Mouse (Mus musculus): ENCODE results near the gene Serinc3. TPM values are rescaled to one million over a fixed set of nuclear protein-coding genes. Genes with fewer than 3 reads are reported as not detected.

Gene Serinc3
- 82.6 and 97.4 TPM in 2 replicates for total RNA-seq (2014; rRNA removed)
- polyA plus RNA-seq (2015; fragmentation: Nextera tagmentation; extraction: Ambion mirVana), result 35.9 and 36.5 TPM in 2 replicates

DNA sequence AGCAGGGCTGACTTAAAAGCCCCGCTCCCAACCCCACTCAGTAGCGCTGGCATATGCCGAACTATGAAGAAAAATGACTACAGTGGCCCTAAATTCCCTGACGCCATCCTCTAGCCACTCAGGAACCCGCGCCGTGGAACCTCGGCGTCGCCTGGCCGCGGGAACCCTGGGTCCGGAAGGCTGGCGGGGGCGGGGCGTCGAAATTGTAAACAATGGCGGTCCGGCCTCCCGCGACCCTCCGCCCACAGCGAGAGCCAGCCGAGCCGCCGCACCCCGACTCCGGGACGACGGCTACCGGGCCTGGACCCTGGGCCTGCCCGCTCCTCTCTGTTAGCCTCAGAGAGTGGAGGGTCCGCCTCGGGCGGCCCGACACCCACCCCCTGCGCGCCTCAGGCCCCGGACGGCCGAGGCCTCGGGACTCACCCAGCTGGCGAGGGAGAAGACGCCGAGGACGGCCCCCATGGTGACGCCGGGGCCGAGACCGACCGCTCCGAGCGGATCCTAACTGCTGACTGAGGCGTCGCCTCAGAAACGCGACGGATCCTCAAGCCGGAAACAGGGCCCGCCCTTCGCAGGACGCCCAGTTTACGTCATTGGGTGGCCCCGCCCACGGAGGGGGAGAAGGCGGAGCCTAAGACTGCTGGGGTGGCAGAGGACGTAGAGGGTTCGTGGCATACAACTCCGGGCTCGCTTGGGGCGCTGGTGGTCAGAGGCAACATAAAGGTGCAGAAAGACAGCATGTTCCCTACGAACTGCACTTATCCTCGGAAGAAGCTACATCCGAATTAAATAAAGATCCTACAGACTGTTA lies at the start of gene Serinc3:
Gene Serinc3, minus strand, starts transcription at position 557 of the 811 bp plus-strand sequence.
- Histone ChIP-seq H3K9me3 (ENCODE audit: low read length) (no peaks in the 10 kb centered on the region), H3K27ac (peak within 1 kb of the TSS; percentile 99), H3K27me3 (ENCODE audit: insufficient read depth, low read length) (no peaks in the 10 kb centered on the region), H3K9ac (replicated peaks; ENCODE audit: low read length) (peak within 1 kb of the TSS; percentile 94), H3K4me1 (ENCODE audit: insufficient read depth, low read length) (0 out of 2 replicates have a peak, but pooled peaks cover 3% of the 10 kb centered on the region), H3K4me3 (ENCODE audit: low read length) (peak within 1 kb of the TSS; percentile 99), H3K4me2 (ENCODE audit: low read depth, low read length) (peak within 1 kb of the TSS; percentile 70), H3K36me3 (ENCODE audit: insufficient read depth, low read length) (no peaks in the 10 kb centered on the region)
- TF ChIP-seq CTCF (IDR thresholded peaks at IDR 0.05; ENCODE audit: low read depth), result peak; percentile 71
- peak; percentile 99 for ATAC-seq
- DNase-seq (ENCODE audit: low spot score), result peak; percentile 99
- under 1% methylated on average over 73 of the region's 74 CpGs for WGBS

DNA sequence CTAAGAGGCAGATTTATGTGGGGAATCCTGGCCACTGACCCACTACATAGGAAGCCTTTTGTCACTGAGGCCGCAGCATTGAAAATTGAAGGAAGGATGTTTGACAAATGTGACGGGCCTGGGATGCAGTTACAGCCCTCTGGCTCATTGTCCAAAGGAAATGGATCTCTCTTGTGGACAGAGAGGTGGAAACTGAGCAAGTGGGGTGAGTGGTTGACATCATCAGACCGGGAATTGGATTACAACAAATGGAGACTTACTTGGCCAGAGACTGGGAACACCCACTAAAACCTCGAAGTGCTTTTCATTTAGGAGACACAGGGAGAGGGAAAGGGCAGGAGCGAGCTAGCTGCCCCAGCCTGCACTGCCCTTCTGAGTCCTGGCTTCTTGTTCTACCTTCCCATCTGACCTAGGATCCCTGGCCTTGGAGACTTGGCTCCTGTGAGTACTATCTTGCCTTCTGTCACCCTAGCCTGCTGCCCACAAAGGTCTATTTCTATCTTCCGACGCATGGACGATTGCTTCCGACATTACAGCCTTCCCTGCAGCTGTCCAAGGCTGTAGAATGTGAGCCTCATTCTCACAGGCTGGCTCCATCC lies 48.9 kb upstream of the Serinc3 start:
- 55% methylated on average over 9 of the region's 9 CpGs for WGBS
- Histone ChIP-seq H3K4me3 (ENCODE audit: low read length) (no peak overlapping the region), H3K27ac (peak overlapping the region; percentile 48), H3K9me3 (ENCODE audit: low read length) (no peaks in the 10 kb centered on the region), H3K27me3 (ENCODE audit: insufficient read depth, low read length) (no peaks in the 10 kb centered on the region), H3K36me3 (ENCODE audit: insufficient read depth, low read length) (no peaks in the 10 kb centered on the region), H3K9ac (replicated peaks; ENCODE audit: low read length) (no peak overlapping the region), H3K4me2 (ENCODE audit: low read depth, low read length) (no peak overlapping the region), H3K4me1 (ENCODE audit: insufficient read depth, low read length) (peaks cover 7% of the 10 kb centered on the region; the same call in 1 of the 2 replicates)
- no peak for TF ChIP-seq CTCF (IDR thresholded peaks at IDR 0.05; ENCODE audit: low read depth)
- DNase-seq (ENCODE audit: low spot score) (no peak), ATAC-seq (no peak)

DNA sequence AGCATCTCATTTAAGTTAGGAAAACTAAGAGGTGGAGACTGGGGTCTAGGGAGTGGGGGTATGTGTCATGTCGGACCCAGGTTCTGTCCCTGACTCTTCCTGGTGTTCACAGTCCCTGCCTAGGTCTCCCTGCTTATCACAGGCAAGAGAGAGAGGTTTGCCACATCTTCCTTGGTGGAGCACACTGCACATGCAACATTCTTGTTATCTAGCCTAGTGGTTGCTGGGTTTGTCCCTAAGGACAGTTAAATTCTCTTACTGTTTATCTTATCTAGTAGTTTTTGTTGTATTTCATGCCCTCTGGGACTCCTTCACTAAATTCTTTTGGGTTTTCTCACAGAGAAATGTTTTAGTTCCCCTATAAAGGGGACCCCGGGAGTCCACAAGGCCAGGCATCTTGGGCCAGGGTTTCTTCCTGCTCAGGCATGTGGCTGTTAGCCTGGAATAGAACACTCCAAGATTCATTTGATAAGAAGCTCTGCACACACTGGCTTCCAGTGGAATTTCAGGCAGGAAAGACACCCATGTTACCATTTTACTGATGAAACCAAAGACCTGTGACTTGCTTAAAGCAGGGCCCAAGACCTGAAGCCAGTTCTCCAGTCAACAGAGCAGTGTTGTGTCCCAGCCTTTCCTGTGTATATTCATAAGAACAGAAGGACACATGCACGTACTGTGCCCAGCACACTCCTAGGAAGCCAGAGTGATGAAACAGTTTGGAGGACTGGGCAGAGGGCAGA lies 48.1 kb upstream of the Serinc3 start:
- H3K27ac ChIP-seq, result peak overlapping the region; percentile 48

GRCm38 (mm10) chr2:163691846-163692605 lies 47.1 kb upstream of the Serinc3 start:
- H3K27me3 ChIP-seq (ENCODE audit: insufficient read depth, low read length), result no peaks in the 10 kb centered on the region
- 0 out of 2 replicates have a peak, but pooled peaks cover 4% of the 10 kb centered on the region for H3K4me1 ChIP-seq (ENCODE audit: insufficient read depth, low read length)
- no peaks in the 10 kb centered on the region for H3K36me3 ChIP-seq (ENCODE audit: insufficient read depth, low read length)
- no peak for TF ChIP-seq CTCF (IDR thresholded peaks at IDR 0.05; ENCODE audit: low read depth)
- H3K4me3 ChIP-seq (ENCODE audit: low read length), result no peak overlapping the region
- H3K9ac ChIP-seq (replicated peaks; ENCODE audit: low read length), result no peak overlapping the region
- 96% methylated on average over 6 of the region's 6 CpGs for WGBS
- DNase-seq (ENCODE audit: low spot score) (no peak), ATAC-seq (no peak)
- H3K4me2 ChIP-seq (ENCODE audit: low read depth, low read length), result no peak overlapping the region
- H3K9me3 ChIP-seq (ENCODE audit: low read length), result no peaks in the 10 kb centered on the region
- H3K27ac ChIP-seq, result no peak overlapping the region

More for the DNA sequence above, 48.1 kb upstream of the Serinc3 start:
- Histone ChIP-seq H3K4me2 (ENCODE audit: low read depth, low read length) (no peak overlapping the region), H3K9me3 (ENCODE audit: low read length) (no peaks in the 10 kb centered on the region), H3K36me3 (ENCODE audit: insufficient read depth, low read length) (no peaks in the 10 kb centered on the region), H3K4me3 (ENCODE audit: low read length) (no peak overlapping the region), H3K9ac (replicated peaks; ENCODE audit: low read length) (no peak overlapping the region), H3K27me3 (ENCODE audit: insufficient read depth, low read length) (no peaks in the 10 kb centered on the region), H3K4me1 (ENCODE audit: insufficient read depth, low read length) (peaks cover 7% of the 10 kb centered on the region; the same call in 1 of the 2 replicates)
- no peak for TF ChIP-seq CTCF (IDR thresholded peaks at IDR 0.05; ENCODE audit: low read depth)
- DNase-seq (ENCODE audit: low spot score), result no peak
- no peak for ATAC-seq
- WGBS, result 84% methylated on average over 3 of the region's 3 CpGs

DNA sequence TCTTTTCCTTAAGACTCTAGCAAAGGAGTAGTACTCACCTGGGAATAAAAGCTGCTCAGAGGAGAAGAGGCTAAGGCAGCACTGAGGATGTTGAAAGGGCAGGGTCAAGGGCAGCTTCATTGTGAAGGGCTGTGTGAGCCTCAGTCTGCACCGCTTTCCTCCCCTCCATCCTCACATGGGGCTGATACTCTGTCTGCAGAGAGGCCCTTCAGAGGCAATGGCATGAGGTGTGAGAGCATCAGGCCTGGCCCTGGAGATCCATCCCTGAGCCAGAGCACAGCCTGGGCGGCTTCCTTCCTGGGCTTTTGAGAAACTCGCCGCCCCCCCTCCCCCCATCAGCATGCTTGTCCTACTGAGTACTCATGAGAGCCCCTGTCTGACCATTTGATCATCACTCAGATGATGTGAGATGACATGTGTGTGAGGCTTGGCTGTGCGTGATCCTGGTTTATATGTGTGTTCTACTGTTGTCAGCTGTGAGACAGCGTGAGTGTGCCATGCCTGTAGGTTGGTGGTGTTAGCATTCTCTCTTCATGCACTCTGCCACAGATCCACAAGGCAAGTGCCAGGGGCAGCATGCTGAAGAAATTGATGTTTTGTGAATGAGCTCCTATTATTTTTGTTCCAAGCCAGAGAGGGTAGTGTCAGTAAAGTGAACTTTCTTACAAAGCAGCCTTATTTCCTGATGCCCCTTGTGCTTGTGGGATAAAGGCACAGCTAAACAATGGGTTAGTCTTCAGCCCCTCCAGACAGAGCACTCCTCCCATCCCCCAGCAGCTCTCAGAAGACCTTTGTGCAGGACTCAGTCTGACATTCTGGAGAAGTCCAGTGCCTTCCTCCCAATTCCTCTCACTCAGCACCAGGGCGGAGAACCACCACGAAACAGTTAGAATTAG lies 45.7 kb upstream of the Serinc3 start:
- Histone ChIP-seq H3K36me3 (ENCODE audit: insufficient read depth, low read length) (no peaks in the 10 kb centered on the region), H3K4me3 (ENCODE audit: low read length) (no peak overlapping the region), H3K9ac (replicated peaks; ENCODE audit: low read length) (no peak overlapping the region), H3K27me3 (ENCODE audit: insufficient read depth, low read length) (no peaks in the 10 kb centered on the region), H3K4me2 (ENCODE audit: low read depth, low read length) (no peak overlapping the region), H3K27ac (peak overlapping the region; percentile 17; the same call in 1 of the 2 replicates), H3K4me1 (ENCODE audit: insufficient read depth, low read length) (0 out of 2 replicates have a peak, but pooled peaks cover 6% of the 10 kb centered on the region), H3K9me3 (ENCODE audit: low read length) (no peaks in the 10 kb centered on the region)
- ATAC-seq, result peak; percentile 72
- no peak for DNase-seq (ENCODE audit: low spot score)
- WGBS, result 56% methylated on average over 8 of the region's 8 CpGs
- TF ChIP-seq CTCF (IDR thresholded peaks at IDR 0.05; ENCODE audit: low read depth), result no peak
